Mouse (Mus musculus): ENCODE measurements around the gene Cfap161. TPM values are rescaled to one million over a fixed set of nuclear protein-coding genes. Genes with fewer than 3 reads are reported as not detected.

The Cfap161 gene
- polyA plus RNA-seq, 1 experiment = not detected

DNA sequence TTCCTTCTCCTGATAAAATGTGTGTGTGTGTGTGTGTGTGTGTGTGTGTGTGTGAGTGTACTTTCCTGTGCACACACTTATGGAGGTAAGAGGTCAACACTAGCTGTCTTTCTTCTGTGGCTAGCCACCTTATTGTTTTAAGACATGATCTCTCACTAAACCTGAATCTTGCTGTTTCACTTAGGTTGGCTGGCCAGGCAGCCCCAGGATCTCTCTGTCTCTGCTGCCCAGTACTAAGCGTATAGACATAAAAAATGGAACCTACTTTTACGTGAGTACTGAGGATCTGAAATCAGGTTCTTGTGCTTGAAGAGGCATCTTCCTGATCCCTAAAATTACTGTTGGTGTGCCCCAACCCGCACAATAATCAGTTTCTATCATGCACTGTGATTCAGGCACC is 61.9 kb downstream of the Cfap161 start:
- H3K27ac ChIP-seq (ENCODE audit: insufficient read depth, low read length) = no peak overlapping the region
- no peaks in the 10 kb centered on the region for H3K36me3 ChIP-seq (ENCODE audit: control insufficient read depth, insufficient read depth, low read length, poor library complexity, severe bottlenecking)
- H3K4me3 ChIP-seq (ENCODE audit: low read depth, low read length) = no peak overlapping the region
- H3K9me3 ChIP-seq (replicated peaks; ENCODE audit: control insufficient read depth, insufficient read depth, low read length, poor library complexity, severe bottlenecking) = no peaks in the 10 kb centered on the region
- no peak for TF ChIP-seq POLR2A (IDR thresholded peaks at IDR 0.05; ENCODE audit: insufficient read depth, low read length)
- no peak for TF ChIP-seq EP300 (IDR thresholded peaks at IDR 0.05; ENCODE audit: insufficient read depth, low read depth, low read length)
- no peak for TF ChIP-seq CTCF (IDR thresholded peaks at IDR 0.05; ENCODE audit: low read depth, low read length)
- H3K9ac ChIP-seq (ENCODE audit: low read depth, poor library complexity, severe bottlenecking) = no peak overlapping the region
- H3K4me1 ChIP-seq (ENCODE audit: control insufficient read depth, insufficient read depth, low read length) = no peaks in the 10 kb centered on the region
- H3K27me3 ChIP-seq (ENCODE audit: control insufficient read depth, insufficient read depth, low read length, poor library complexity, severe bottlenecking) = no peaks in the 10 kb centered on the region

DNA sequence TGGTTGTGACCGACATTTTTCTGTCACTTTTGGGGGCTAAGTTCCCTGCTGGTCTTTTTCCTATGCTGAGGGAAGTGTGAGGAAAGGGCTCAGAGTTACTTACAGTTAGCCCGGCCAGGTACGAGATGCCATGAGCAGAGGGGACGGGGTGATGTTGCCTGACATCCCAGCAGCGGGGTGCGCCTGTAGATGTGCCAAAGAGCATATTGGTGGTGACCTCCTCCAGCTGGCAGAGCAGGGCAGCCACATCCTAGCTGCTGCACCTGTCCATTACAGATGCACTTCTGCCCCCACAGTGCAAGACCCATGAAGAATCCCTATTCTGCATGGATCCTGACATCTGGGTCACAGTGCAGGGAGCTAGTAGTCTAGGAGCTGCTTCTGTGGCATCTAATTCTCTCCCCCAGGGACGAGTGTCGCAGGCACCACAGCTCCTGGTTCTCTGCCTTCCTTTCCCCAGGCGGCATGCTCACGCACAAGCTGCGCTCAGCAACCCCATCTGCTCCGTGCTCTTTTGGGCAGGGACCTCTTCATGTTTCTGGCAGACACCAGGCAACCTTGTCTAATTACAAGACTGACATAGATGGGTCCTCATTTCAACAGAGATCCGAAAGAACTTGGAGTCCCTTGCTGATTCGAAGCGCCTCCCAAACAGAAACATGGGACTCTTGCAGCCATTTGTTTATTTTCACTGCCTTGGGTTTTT is 62.6 kb downstream of the Cfap161 start:
- H3K27me3 ChIP-seq (ENCODE audit: control insufficient read depth, insufficient read depth, low read length, poor library complexity, severe bottlenecking) = no peaks in the 10 kb centered on the region
- no peak overlapping the region for H3K27ac ChIP-seq (ENCODE audit: insufficient read depth, low read length)
- TF ChIP-seq CTCF (IDR thresholded peaks at IDR 0.05; ENCODE audit: low read depth, low read length) = no peak
- TF ChIP-seq POLR2A (IDR thresholded peaks at IDR 0.05; ENCODE audit: insufficient read depth, low read length) = no peak
- no peak for TF ChIP-seq EP300 (IDR thresholded peaks at IDR 0.05; ENCODE audit: insufficient read depth, low read depth, low read length)
- H3K4me3 ChIP-seq (ENCODE audit: low read depth, low read length) = no peak overlapping the region
- H3K9ac ChIP-seq (ENCODE audit: low read depth, poor library complexity, severe bottlenecking) = no peak overlapping the region
- no peaks in the 10 kb centered on the region for H3K9me3 ChIP-seq (replicated peaks; ENCODE audit: control insufficient read depth, insufficient read depth, low read length, poor library complexity, severe bottlenecking)
- H3K36me3 ChIP-seq (ENCODE audit: control insufficient read depth, insufficient read depth, low read length, poor library complexity, severe bottlenecking) = no peaks in the 10 kb centered on the region
- H3K4me1 ChIP-seq (ENCODE audit: control insufficient read depth, insufficient read depth, low read length) = no peaks in the 10 kb centered on the region

DNA sequence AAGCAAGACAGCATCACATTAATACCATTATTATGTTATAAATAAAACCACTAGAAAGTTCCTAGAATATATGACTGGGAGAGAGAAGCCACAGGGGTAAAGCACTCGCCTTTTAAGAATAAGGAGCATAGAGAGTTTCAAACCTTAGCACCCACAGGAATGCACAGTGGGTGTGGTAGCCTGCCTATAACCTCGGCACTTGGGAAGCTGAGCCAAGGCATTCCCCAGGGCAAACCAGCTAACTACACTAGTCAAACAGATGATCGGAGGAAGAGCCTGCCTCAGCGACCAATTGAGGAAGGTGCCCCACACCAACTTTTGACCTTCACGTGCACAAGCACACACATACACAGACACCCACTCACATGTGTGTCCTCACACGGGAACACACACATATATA is 63.4 kb downstream of the Cfap161 start:
- Histone ChIP-seq H3K9me3 (replicated peaks; ENCODE audit: control insufficient read depth, insufficient read depth, low read length, poor library complexity, severe bottlenecking) (no peaks in the 10 kb centered on the region), H3K4me1 (ENCODE audit: control insufficient read depth, insufficient read depth, low read length) (no peaks in the 10 kb centered on the region), H3K27me3 (ENCODE audit: control insufficient read depth, insufficient read depth, low read length, poor library complexity, severe bottlenecking) (no peaks in the 10 kb centered on the region), H3K27ac (ENCODE audit: insufficient read depth, low read length) (no peak overlapping the region), H3K9ac (ENCODE audit: low read depth, poor library complexity, severe bottlenecking) (no peak overlapping the region), H3K4me3 (ENCODE audit: low read depth, low read length) (no peak overlapping the region), H3K36me3 (ENCODE audit: control insufficient read depth, insufficient read depth, low read length, poor library complexity, severe bottlenecking) (no peaks in the 10 kb centered on the region)
- no peak for TF ChIP-seq POLR2A (IDR thresholded peaks at IDR 0.05; ENCODE audit: insufficient read depth, low read length)
- TF ChIP-seq EP300 (IDR thresholded peaks at IDR 0.05; ENCODE audit: insufficient read depth, low read depth, low read length) = no peak
- no peak for TF ChIP-seq CTCF (IDR thresholded peaks at IDR 0.05; ENCODE audit: low read depth, low read length)

DNA sequence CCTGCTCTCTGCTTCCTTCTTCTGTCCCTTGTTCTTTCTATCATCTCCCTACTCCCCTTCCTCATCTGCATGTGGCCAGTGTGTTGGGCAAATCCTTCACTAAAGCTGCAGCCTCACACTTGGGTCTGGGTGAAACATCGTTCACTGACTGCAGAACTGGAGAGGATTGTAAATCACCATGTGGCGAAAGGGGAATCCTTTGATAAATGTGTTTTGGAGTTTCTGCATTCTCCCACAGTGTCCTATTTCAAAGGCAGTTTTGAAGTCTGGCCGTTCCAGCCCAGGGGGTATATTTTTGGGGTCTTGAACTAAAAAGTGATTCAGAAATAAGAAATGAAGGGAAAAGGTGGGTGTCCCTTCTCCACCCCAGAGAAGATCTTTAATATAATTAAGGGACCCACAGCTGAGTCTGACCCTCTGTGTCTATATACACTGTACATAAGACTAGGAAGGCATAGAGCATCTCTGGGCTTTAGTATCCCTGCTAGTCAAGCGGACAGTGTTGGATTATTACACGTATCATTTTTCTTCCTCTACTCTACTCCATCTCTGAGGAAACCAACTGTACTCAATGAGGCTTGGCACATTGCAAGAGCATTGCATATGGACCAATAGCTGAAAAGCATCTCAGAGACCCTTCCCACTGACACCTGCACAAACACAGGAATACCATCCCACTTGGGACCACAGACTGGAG is 67.6 kb downstream of the Cfap161 start:
- no peak overlapping the region for H3K4me3 ChIP-seq (ENCODE audit: low read depth, low read length)
- H3K9me3 ChIP-seq (replicated peaks; ENCODE audit: control insufficient read depth, insufficient read depth, low read length, poor library complexity, severe bottlenecking) = no peaks in the 10 kb centered on the region
- no peak for TF ChIP-seq CTCF (IDR thresholded peaks at IDR 0.05; ENCODE audit: low read depth, low read length)
- TF ChIP-seq POLR2A (IDR thresholded peaks at IDR 0.05; ENCODE audit: insufficient read depth, low read length) = no peak
- no peak for TF ChIP-seq EP300 (IDR thresholded peaks at IDR 0.05; ENCODE audit: insufficient read depth, low read depth, low read length)
- no peak overlapping the region for H3K27ac ChIP-seq (ENCODE audit: insufficient read depth, low read length)
- no peaks in the 10 kb centered on the region for H3K36me3 ChIP-seq (ENCODE audit: control insufficient read depth, insufficient read depth, low read length, poor library complexity, severe bottlenecking)
- no peak overlapping the region for H3K9ac ChIP-seq (ENCODE audit: low read depth, poor library complexity, severe bottlenecking)
- no peaks in the 10 kb centered on the region for H3K4me1 ChIP-seq (ENCODE audit: control insufficient read depth, insufficient read depth, low read length)
- H3K27me3 ChIP-seq (ENCODE audit: control insufficient read depth, insufficient read depth, low read length, poor library complexity, severe bottlenecking) = no peaks in the 10 kb centered on the region

DNA sequence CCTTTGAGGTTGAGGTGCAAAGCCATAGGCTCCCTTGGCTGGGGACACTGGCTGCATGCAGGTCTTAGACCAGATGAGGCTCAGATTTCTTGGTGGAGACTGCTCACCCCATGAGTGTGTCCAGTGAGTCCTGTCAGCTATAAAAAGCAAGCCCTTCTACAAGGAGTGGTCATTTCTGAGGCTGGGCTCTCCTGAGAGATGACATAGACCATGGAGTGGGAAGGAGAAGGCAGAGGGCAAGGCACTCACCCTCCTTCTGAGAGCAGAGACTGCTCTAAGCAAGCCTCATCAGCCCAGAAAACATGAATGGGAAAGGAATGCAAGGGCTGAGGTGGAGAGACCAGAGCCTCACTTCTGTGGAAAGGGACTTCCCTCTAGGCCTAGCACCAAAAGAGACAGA is 68.9 kb downstream of the Cfap161 start:
- no peak overlapping the region for H3K9ac ChIP-seq (ENCODE audit: low read depth, poor library complexity, severe bottlenecking)
- H3K9me3 ChIP-seq (replicated peaks; ENCODE audit: control insufficient read depth, insufficient read depth, low read length, poor library complexity, severe bottlenecking) = no peaks in the 10 kb centered on the region
- H3K27me3 ChIP-seq (ENCODE audit: control insufficient read depth, insufficient read depth, low read length, poor library complexity, severe bottlenecking) = no peaks in the 10 kb centered on the region
- TF ChIP-seq POLR2A (IDR thresholded peaks at IDR 0.05; ENCODE audit: insufficient read depth, low read length) = no peak
- TF ChIP-seq CTCF (IDR thresholded peaks at IDR 0.05; ENCODE audit: low read depth, low read length) = no peak
- TF ChIP-seq EP300 (IDR thresholded peaks at IDR 0.05; ENCODE audit: insufficient read depth, low read depth, low read length) = no peak
- no peaks in the 10 kb centered on the region for H3K4me1 ChIP-seq (ENCODE audit: control insufficient read depth, insufficient read depth, low read length)
- H3K27ac ChIP-seq (ENCODE audit: insufficient read depth, low read length) = no peak overlapping the region
- no peaks in the 10 kb centered on the region for H3K36me3 ChIP-seq (ENCODE audit: control insufficient read depth, insufficient read depth, low read length, poor library complexity, severe bottlenecking)
- no peak overlapping the region for H3K4me3 ChIP-seq (ENCODE audit: low read depth, low read length)

DNA sequence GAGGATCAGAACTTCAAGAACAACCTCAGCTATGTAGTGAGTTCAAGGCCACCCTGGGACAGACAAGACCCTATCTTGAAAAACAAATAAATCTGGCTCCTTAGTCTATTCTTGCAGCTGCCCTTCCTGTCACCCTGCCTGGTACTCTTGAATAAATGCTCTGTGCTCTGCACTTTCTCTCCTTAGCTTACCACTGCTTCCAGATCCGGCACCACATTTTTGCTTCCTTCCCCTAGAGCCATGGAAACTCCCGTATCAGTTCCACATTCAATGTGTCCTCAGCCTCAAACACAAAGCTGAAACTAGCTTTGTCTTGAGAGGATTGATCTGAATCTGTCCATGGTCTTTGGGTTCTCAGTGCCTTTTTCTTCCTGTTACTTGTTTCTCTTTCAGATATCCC is 70.1 kb downstream of the Cfap161 start:
- Histone ChIP-seq H3K4me1 (ENCODE audit: control insufficient read depth, insufficient read depth, low read length) (no peaks in the 10 kb centered on the region), H3K36me3 (ENCODE audit: control insufficient read depth, insufficient read depth, low read length, poor library complexity, severe bottlenecking) (no peaks in the 10 kb centered on the region), H3K4me3 (ENCODE audit: low read depth, low read length) (no peak overlapping the region), H3K27me3 (ENCODE audit: control insufficient read depth, insufficient read depth, low read length, poor library complexity, severe bottlenecking) (no peaks in the 10 kb centered on the region), H3K9ac (ENCODE audit: low read depth, poor library complexity, severe bottlenecking) (no peak overlapping the region), H3K9me3 (replicated peaks; ENCODE audit: control insufficient read depth, insufficient read depth, low read length, poor library complexity, severe bottlenecking) (no peaks in the 10 kb centered on the region), H3K27ac (ENCODE audit: insufficient read depth, low read length) (no peak overlapping the region)
- TF ChIP-seq EP300 (IDR thresholded peaks at IDR 0.05; ENCODE audit: insufficient read depth, low read depth, low read length) (no peak), POLR2A (IDR thresholded peaks at IDR 0.05; ENCODE audit: insufficient read depth, low read length) (no peak), CTCF (IDR thresholded peaks at IDR 0.05; ENCODE audit: low read depth, low read length) (no peak)

Other genes starting within 250 kb of the Cfap161 start
- 0.15 and 0.25 TPM in 2 replicates for gene Tmc3, start 210.0 kb downstream of the Cfap161 start, polyA plus RNA-seq (2011; ENCODE audit: insufficient read depth, insufficient read length, low read depth, missing spikeins)
- gene Stard5, start 162.9 kb downstream of the Cfap161 start, polyA plus RNA-seq (2011; ENCODE audit: insufficient read depth, insufficient read length, low read depth, missing spikeins) = 15.0 and 16.0 TPM in 2 replicates
- not detected in 2 replicates for gene Il16, start 49.2 kb downstream of the Cfap161 start, polyA plus RNA-seq (2011; ENCODE audit: insufficient read depth, insufficient read length, low read depth, missing spikeins)
- gene Tlnrd1, start 89.4 kb upstream of the Cfap161 start, polyA plus RNA-seq (2011; ENCODE audit: insufficient read depth, insufficient read length, low read depth, missing spikeins) = 17.8 and 19.4 TPM in 2 replicates
- 97.8 and 101 TPM in 2 replicates for gene Mesd, start 89.6 kb upstream of the Cfap161 start, polyA plus RNA-seq (2011; ENCODE audit: insufficient read depth, insufficient read length, low read depth, missing spikeins)